11 mouse cellular contexts compared by ENCODE assay signal in genomic region chr8:11712244-11712643, GRCm38 (mm10). TPM values are rescaled to one million over a fixed set of nuclear protein-coding genes. Genes with fewer than 3 reads are reported as not detected.
A peak's percentile ranks its signal among the peaks of the same experiment; 100 is the strongest.
DNase-seq lines count a peak whose midpoint lies in the region; ATAC-seq and TF ChIP-seq lines count a peak whose summit lies in the region.
"Had no signal": no experiment of that assay in that cellular context is flagged by ENCODE, and none has a peak within 500 bp of the region (broad histone marks: within the 10 kb centered on the region; RNA-seq: fewer than 3 reads in every experiment).

No protein-coding gene starts in this region.

- no peak for DNase-seq in forebrain, postnatal 0 days
- peak; percentile 19 for DNase-seq in midbrain, embryonic 14.5 days
- DNase-seq in midbrain, embryonic 10.5 days (ENCODE audit: low spot score), result no peak
- peak; percentile 66 for DNase-seq in testis, postnatal 10 days (ENCODE audit: low spot score)
- no peak for DNase-seq in layer of hippocampus, postnatal 36 days
- DNase-seq in cerebellum, adult 8-10 months, result no peak

- H3K4me3 ChIP-seq in forebrain, postnatal 0 days (ENCODE audit: low read depth, low read length), result no peak overlapping the region
- no peak overlapping the region for H3K4me3 ChIP-seq in forebrain, embryonic 15.5 days
- no peak overlapping the region for H3K4me3 ChIP-seq in midbrain, embryonic 14.5 days (replicated peaks; ENCODE audit: low read depth, low read length)
- H3K4me3 ChIP-seq in midbrain, embryonic 10.5 days, result no peak overlapping the region
- H3K4me3 ChIP-seq: neural tube, embryonic 13.5 days had no signal

- TF ChIP-seq CTCF in forebrain, postnatal 0 days (IDR thresholded peaks at IDR 0.05; ENCODE audit: low read depth), result peak; percentile 53

- ATAC-seq in forebrain, postnatal 0 days, result no peak
- ATAC-seq in forebrain, embryonic 15.5 days (replicated peaks), result no peak
- no peak for ATAC-seq in midbrain, embryonic 14.5 days (ENCODE audit: low FRiP score, low TSS enrichment)
- 0 out of 2 replicates have a peak, but pooled peaks have one; percentile 50 for ATAC-seq in common myeloid progenitor, adult 5-6 weeks (replicated peaks; ENCODE audit: low read depth, poor library complexity, severe bottlenecking)

- no peaks in the 10 kb centered on the region for H3K36me3 ChIP-seq in forebrain, postnatal 0 days (ENCODE audit: insufficient read depth)
- H3K36me3 ChIP-seq in forebrain, embryonic 15.5 days, result no peaks in the 10 kb centered on the region
- no peaks in the 10 kb centered on the region for H3K36me3 ChIP-seq in midbrain, embryonic 14.5 days (ENCODE audit: control insufficient read depth, insufficient read depth, low read length)
- H3K36me3 ChIP-seq in midbrain, embryonic 10.5 days, result no peaks in the 10 kb centered on the region
- H3K36me3 ChIP-seq: neural tube, embryonic 13.5 days had no signal

- WGBS in forebrain, postnatal 0 days, result 86% methylated on average over 6 of the region's 6 CpGs
- 85% methylated on average over 6 of the region's 6 CpGs for WGBS in forebrain, embryonic 15.5 days
- WGBS in midbrain, embryonic 14.5 days, result 94% methylated on average over 6 of the region's 6 CpGs
- WGBS in midbrain, embryonic 10.5 days, result 84% methylated on average over 6 of the region's 6 CpGs

- no peaks in the 10 kb centered on the region for H3K9me3 ChIP-seq in forebrain, postnatal 0 days (ENCODE audit: low read length)
- H3K9me3 ChIP-seq in forebrain, embryonic 15.5 days, result no peaks in the 10 kb centered on the region
- no peaks in the 10 kb centered on the region for H3K9me3 ChIP-seq in midbrain, embryonic 14.5 days (ENCODE audit: control insufficient read depth, low read length)
- no peaks in the 10 kb centered on the region for H3K9me3 ChIP-seq in midbrain, embryonic 10.5 days (replicated peaks)
- H3K9me3 ChIP-seq: neural tube, embryonic 13.5 days had no signal

- H3K27ac ChIP-seq in forebrain, postnatal 0 days (ENCODE audit: low read depth, low read length), result no peak overlapping the region
- no peak overlapping the region for H3K27ac ChIP-seq in forebrain, embryonic 15.5 days (replicated peaks)
- no peak overlapping the region for H3K27ac ChIP-seq in midbrain, embryonic 14.5 days (replicated peaks; ENCODE audit: low read depth, low read length)
- H3K27ac ChIP-seq in midbrain, embryonic 10.5 days (replicated peaks), result no peak overlapping the region
- H3K27ac ChIP-seq: neural tube, embryonic 13.5 days had no signal

- H3K27me3 ChIP-seq in forebrain, postnatal 0 days (ENCODE audit: insufficient read depth, low read length), result no peaks in the 10 kb centered on the region
- no peaks in the 10 kb centered on the region for H3K27me3 ChIP-seq in forebrain, embryonic 15.5 days
- H3K27me3 ChIP-seq in midbrain, embryonic 14.5 days (ENCODE audit: control insufficient read depth, insufficient read depth, low read length), result no peaks in the 10 kb centered on the region
- no peaks in the 10 kb centered on the region; the same call in 1 of the 2 replicates for H3K27me3 ChIP-seq in midbrain, embryonic 10.5 days (ENCODE audit: low read depth, poor library complexity, severe bottlenecking)
- H3K27me3 ChIP-seq: neural tube, embryonic 13.5 days had no signal

- H3K4me1 ChIP-seq in forebrain, postnatal 0 days (ENCODE audit: insufficient read depth), result no peaks in the 10 kb centered on the region
- no peaks in the 10 kb centered on the region for H3K4me1 ChIP-seq in forebrain, embryonic 15.5 days
- no peaks in the 10 kb centered on the region for H3K4me1 ChIP-seq in midbrain, embryonic 14.5 days (ENCODE audit: control insufficient read depth, insufficient read depth, low read length)
- H3K4me1 ChIP-seq in midbrain, embryonic 10.5 days, result peaks cover 29% of the 10 kb centered on the region
- H3K4me1 ChIP-seq: neural tube, embryonic 13.5 days had no signal

- H3K9ac ChIP-seq in forebrain, postnatal 0 days, result no peak overlapping the region
- H3K9ac ChIP-seq in forebrain, embryonic 15.5 days (replicated peaks), result no peak overlapping the region
- no peak overlapping the region for H3K9ac ChIP-seq in midbrain, embryonic 14.5 days (replicated peaks; ENCODE audit: low read length)
- H3K9ac ChIP-seq: neural tube, embryonic 13.5 days had no signal

- H3K4me2 ChIP-seq in forebrain, postnatal 0 days (ENCODE audit: low read depth), result no peak overlapping the region
- H3K4me2 ChIP-seq in forebrain, embryonic 15.5 days (replicated peaks), result no peak overlapping the region
- H3K4me2 ChIP-seq in midbrain, embryonic 14.5 days (ENCODE audit: low read length), result no peak overlapping the region
- H3K4me2 ChIP-seq: neural tube, embryonic 13.5 days had no signal

RNA-seq across cellular contexts. Expression of gene 1700016D06Rik, which starts 11.4 kb away (rescaled TPM):
- not detected in 2 replicates for total RNA-seq in forebrain, postnatal 0 days (2014; rRNA removed)
- 0.22 TPM in 1 of 2 replicates, not detected in the other for polyA plus RNA-seq in forebrain, postnatal 0 days (2015; fragmentation: Nextera tagmentation; extraction: Ambion mirVana)
- polyA plus RNA-seq in forebrain, embryonic 15.5 days (2015; fragmentation: Nextera tagmentation; extraction: Ambion mirVana), result 0.25 and 0.56 TPM in 2 replicates
- polyA plus RNA-seq in midbrain, embryonic 14.5 days (2014; fragmentation: Nextera tagmentation; extraction: Ambion mirVana), result not detected in 2 replicates
- polyA plus RNA-seq in midbrain, embryonic 10.5 days (2016; fragmentation: Nextera tagmentation; extraction: Ambion mirVana), result 0.09 TPM in 1 of 2 replicates, not detected in the other
- total RNA-seq in common myeloid progenitor, adult 5-6 weeks (2017), result not detected in 2 replicates
- not detected for total RNA-seq in layer of hippocampus, postnatal 36 days (2021)
- total RNA-seq: gastrocnemius, adult 8-10 months; left cerebral cortex, adult 18-20 months had no signal
- polyA plus RNA-seq: neural tube, embryonic 13.5 days had no signal

RNA-seq across cellular contexts. Expression of gene Arhgef7, which starts 15.3 kb away (rescaled TPM):
- 100 and 114 TPM in 2 replicates for total RNA-seq in forebrain, postnatal 0 days (2014; rRNA removed)
- 50.3 and 59.5 TPM in 2 replicates for polyA plus RNA-seq in forebrain, postnatal 0 days (2015; fragmentation: Nextera tagmentation; extraction: Ambion mirVana)
- 77.1 and 86.4 TPM in 2 replicates for polyA plus RNA-seq in forebrain, embryonic 15.5 days (2015; fragmentation: Nextera tagmentation; extraction: Ambion mirVana)
- polyA plus RNA-seq in midbrain, embryonic 14.5 days (2014; fragmentation: Nextera tagmentation; extraction: Ambion mirVana), result 78.3 and 84.0 TPM in 2 replicates
- 47.4 and 56.9 TPM in 2 replicates for polyA plus RNA-seq in midbrain, embryonic 10.5 days (2016; fragmentation: Nextera tagmentation; extraction: Ambion mirVana)
- total RNA-seq in common myeloid progenitor, adult 5-6 weeks (2017), result 20.5 and 20.6 TPM in 2 replicates
- total RNA-seq in layer of hippocampus, postnatal 36 days (2021), result 100 to 1,000 TPM; 122 to 126 TPM

Comparison
In these comparisons a context has a peak if more than half of its experiments do, and no peak if none do; other contexts are left out.
1. DNase-seq: peak in midbrain, embryonic 14.5 days (single experiment) and testis, postnatal 10 days (single experiment); none in forebrain, postnatal 0 days (single experiment), midbrain, embryonic 10.5 days (single experiment), layer of hippocampus, postnatal 36 days (0 of 2) and cerebellum, adult 8-10 months (single experiment).